Mouse (Mus musculus) stomach, postnatal 0 days (tissue): Measurements from ENCODE around the gene Specc1. TPM values are rescaled to one million over a fixed set of nuclear protein-coding genes. Genes with fewer than 3 reads are reported as not detected.

ENCODE experiments used
- ATAC-seq: fragments of 200-750 bp; cut with Nextera tagmentation; 2 replicates; pipeline ENCODE4 v1.8.0; 2017; ENCODE audit not compliant: low FRiP score, low TSS enrichment
- DNase-seq: peaks from one replicate; pipeline ENCODE4 v3.0.0-alpha.2; 2016; ENCODE audit warnings: low spot score
- H3K27ac ChIP-seq: fragments of 300-500 bp; sonication (generic); replicated peaks from 2 replicates; pipeline ENCODE4 v1.5.1; 2014; ENCODE audit warnings: mild to moderate bottlenecking, control low read depth
- H3K27me3 ChIP-seq: fragments of 300-500 bp; sonication (generic); 2 replicates; pipeline ENCODE4 v1.6.1; 2014; ENCODE audit warnings: low read length; ENCODE audit not compliant: control insufficient read depth, insufficient read depth
- H3K36me3 ChIP-seq: fragments of 300-500 bp; sonication (generic); 2 replicates; pipeline ENCODE4 v1.6.1; 2014; ENCODE audit warnings: low read length, mixed read lengths; ENCODE audit not compliant: control insufficient read depth, insufficient read depth
- H3K4me1 ChIP-seq: fragments of 300-500 bp; sonication (generic); replicated peaks from 2 replicates; pipeline ENCODE4 v1.6.1; 2014; ENCODE audit warnings: antibody characterized with exemption; ENCODE audit not compliant: control insufficient read depth, insufficient read depth
- H3K4me2 ChIP-seq: fragments of 300-500 bp; sonication (generic); replicated peaks from 2 replicates; pipeline ENCODE4 v1.6.1; 2014; ENCODE audit warnings: low read depth, mild to moderate bottlenecking, control low read depth, moderate library complexity
- H3K4me3 ChIP-seq: fragments of 300-500 bp; sonication (generic); 2 replicates; pipeline ENCODE4 v1.5.1; 2014; ENCODE audit warnings: low read depth, low read length, control low read depth
- H3K9ac ChIP-seq: fragments of 300-500 bp; sonication (generic); 2 replicates; pipeline ENCODE4 v1.6.1; 2014; ENCODE audit warnings: mild to moderate bottlenecking, low read length, control low read depth, mixed read lengths
- H3K9me3 ChIP-seq: fragments of 300-500 bp; sonication (generic); 2 replicates; pipeline ENCODE4 v1.6.1; 2016; ENCODE audit warnings: low read length; ENCODE audit not compliant: control insufficient read depth
- CTCF ChIP-seq: IDR thresholded peaks from 2 replicates; pipeline ENCODE4 v1.5.1; 2016; ENCODE audit warnings: antibody characterized with exemption, low read depth, mild to moderate bottlenecking, moderate library complexity
- EP300 ChIP-seq: optimal IDR thresholded peaks from 2 replicates; pipeline ENCODE3; 2016; ENCODE audit warnings: antibody characterized with exemption
- WGBS: fragments of 180-500 bp; shearing (Covaris S2); extraction: QIAGEN DNeasy Blood & Tissue Kit; methylation state at CpG from one replicate; pipeline ENCODE4 v1.1.7; 2014; 5-methylcytosine and 5-hydroxymethylcytosine counted together
- polyA plus RNA-seq: library from polyadenylated mRNA; unstranded; fragments of >200 nt; fragmentation: Nextera tagmentation; extraction: Ambion mirVana; gene quantifications from 2 replicates; pipeline ENCODE4 v1.2.1, GENCODE M21; 2015

The Specc1 gene
- polyA plus RNA-seq, 1 experiment from 2014 or later: 3.2 TPM

DNA sequence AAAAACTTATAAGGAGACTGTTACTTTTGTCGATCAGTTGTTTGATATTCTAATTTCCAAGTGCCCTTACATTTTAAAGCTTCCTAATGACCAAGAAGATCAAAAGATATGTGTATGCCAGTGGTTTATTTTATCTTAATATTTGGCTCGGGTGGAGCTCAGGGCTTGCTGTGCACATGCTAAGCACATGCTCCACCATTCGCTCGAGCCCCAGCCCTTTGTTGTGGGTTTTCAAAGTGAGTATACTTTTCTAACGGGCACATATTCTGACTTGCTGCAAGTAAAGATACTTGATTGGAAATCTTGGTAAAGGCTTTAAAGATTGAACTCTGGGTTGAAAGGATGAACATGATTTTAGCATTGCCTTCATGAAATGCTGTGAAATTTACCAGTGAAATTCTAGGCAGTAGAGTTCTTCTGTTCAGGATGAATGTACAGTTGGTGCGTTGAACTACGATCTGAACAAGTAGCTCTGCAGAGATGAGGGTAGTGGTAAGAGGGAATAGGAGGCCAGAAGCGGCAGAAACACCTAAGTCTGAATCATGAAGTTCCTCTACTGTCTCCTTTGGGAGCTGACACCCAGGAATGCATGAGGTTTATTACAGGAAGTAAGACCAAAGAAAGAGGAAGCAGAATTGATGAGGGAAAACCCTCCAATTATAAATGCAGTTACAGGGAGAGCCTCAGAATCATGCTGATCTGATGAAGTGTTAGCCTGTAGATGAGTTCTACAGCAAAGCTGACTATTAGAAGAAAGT lies 122.7 kb downstream of the Specc1 start:
- WGBS: 77% methylated on average over 8 of the region's 8 CpGs
- H3K4me1 ChIP-seq: no peaks in the 10 kb centered on the region
- TF ChIP-seq EP300 (no peak), CTCF (no peak)
- no peak overlapping the region for H3K9ac ChIP-seq
- H3K27ac ChIP-seq: no peak overlapping the region
- no peak for ATAC-seq
- no peak for DNase-seq
- no peak overlapping the region for H3K4me3 ChIP-seq
- H3K9me3 ChIP-seq: no peaks in the 10 kb centered on the region
- H3K36me3 ChIP-seq: no peaks in the 10 kb centered on the region
- H3K4me2 ChIP-seq: no peak overlapping the region
- H3K27me3 ChIP-seq: no peaks in the 10 kb centered on the region

DNA sequence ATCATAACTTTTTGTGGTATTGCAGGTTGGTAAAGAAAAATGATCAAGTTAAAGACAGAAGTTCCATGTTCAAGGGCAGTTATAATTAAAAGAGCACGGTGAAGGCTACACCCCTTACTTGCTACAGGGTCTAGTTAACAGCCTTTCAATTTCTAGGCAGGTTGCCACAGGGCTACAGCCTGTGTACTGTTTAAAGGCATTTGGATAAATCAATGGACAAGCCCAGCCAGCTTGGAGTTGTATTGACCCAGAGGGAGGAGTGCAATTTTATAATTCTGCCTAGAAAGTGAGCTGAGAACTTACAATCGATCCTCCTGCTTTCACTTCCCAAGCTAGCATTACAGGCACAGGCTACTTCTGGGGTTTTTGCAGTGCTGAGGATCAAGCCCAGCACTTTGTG lies 123.9 kb downstream of the Specc1 start:
- H3K4me2 ChIP-seq: no peak overlapping the region
- H3K4me1 ChIP-seq: no peaks in the 10 kb centered on the region
- H3K9me3 ChIP-seq: no peaks in the 10 kb centered on the region
- no peak overlapping the region for H3K27ac ChIP-seq
- no peaks in the 10 kb centered on the region for H3K27me3 ChIP-seq
- 78% methylated on average over 2 of the region's 2 CpGs for WGBS
- ATAC-seq (no peak), DNase-seq (no peak)
- no peaks in the 10 kb centered on the region for H3K36me3 ChIP-seq
- no peak overlapping the region for H3K4me3 ChIP-seq
- no peak overlapping the region for H3K9ac ChIP-seq
- no peak for TF ChIP-seq EP300
- TF ChIP-seq CTCF: no peak

DNA sequence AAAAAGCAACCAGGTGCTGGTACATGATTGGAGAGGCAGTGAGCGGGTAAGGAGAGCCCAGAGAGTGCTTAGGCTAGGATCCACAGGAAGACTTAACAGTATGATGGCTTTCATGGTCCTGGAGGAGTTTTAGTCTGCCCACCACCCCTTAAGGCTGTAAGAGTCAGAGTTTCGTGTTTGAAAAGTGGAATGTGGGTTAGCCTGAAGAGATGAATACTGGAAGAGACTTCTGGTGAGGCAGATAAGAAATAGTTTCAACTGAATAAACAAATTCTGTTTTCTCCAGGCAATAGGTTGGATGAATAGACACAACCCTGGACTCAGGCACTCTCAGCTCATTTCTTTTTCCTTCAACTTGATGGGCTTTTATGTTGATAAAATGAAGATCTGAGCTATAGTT lies 130.1 kb downstream of the Specc1 start:
- Histone ChIP-seq H3K36me3 (no peaks in the 10 kb centered on the region), H3K4me3 (no peak overlapping the region), H3K9ac (no peak overlapping the region), H3K4me1 (no peaks in the 10 kb centered on the region), H3K27me3 (no peaks in the 10 kb centered on the region), H3K9me3 (no peaks in the 10 kb centered on the region), H3K4me2 (no peak overlapping the region), H3K27ac (no peak overlapping the region)
- 77% methylated on average over 2 of the region's 2 CpGs for WGBS
- TF ChIP-seq CTCF (no peak), EP300 (no peak)
- no peak for ATAC-seq
- no peak for DNase-seq

DNA sequence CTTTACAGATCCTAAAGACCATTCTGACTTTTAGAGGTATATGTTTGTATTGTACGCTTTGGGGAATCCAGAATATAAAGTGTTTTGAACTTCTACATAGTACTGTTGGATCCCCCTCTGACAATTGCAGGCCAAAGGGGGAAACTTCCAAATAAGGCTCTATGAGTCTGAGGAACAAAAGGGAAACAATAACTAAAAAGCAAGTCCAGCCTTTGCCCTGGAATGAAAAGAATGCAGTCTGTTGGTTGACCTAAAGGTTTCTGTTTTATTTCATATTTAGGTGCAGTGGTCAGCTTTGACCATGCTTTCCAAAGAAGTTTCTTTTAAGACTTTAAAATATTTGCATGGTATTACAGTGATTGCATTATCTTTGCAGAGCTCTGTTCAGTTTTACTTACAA lies 130.5 kb downstream of the Specc1 start:
- no peak overlapping the region for H3K27ac ChIP-seq
- H3K9me3 ChIP-seq: no peaks in the 10 kb centered on the region
- H3K4me2 ChIP-seq: no peak overlapping the region
- no peak for ATAC-seq
- TF ChIP-seq CTCF: no peak
- no peak for TF ChIP-seq EP300
- 75% methylated on average over 1 of the region's 1 CpGs for WGBS
- H3K4me1 ChIP-seq: no peaks in the 10 kb centered on the region
- no peak for DNase-seq
- no peaks in the 10 kb centered on the region for H3K36me3 ChIP-seq
- no peak overlapping the region for H3K4me3 ChIP-seq
- H3K27me3 ChIP-seq: no peaks in the 10 kb centered on the region
- H3K9ac ChIP-seq: no peak overlapping the region

DNA sequence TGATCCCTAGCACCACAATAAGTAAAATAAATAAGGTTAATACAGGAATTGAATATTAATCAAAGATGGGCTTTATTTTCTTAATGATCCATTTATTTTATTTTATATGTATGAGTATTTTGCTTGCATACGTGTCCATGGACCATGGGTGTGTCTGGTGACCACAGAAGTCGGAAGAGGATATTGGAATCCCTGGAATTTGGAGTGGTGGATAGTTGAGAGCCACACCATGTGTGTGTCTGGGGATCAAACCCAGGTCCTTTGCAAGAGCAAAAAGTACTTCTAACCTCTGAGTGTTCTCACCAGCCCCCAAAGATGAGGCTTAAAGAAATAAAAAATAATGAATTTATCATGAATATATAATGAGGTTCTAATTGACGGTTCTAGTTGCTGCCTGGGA lies 132.1 kb downstream of the Specc1 start:
- Histone ChIP-seq H3K4me1 (no peaks in the 10 kb centered on the region), H3K9ac (no peak overlapping the region), H3K4me2 (no peak overlapping the region), H3K27me3 (no peaks in the 10 kb centered on the region), H3K9me3 (no peaks in the 10 kb centered on the region), H3K27ac (no peak overlapping the region), H3K4me3 (no peak overlapping the region), H3K36me3 (no peaks in the 10 kb centered on the region)
- DNase-seq (no peak), ATAC-seq (no peak)
- TF ChIP-seq CTCF: no peak
- no peak for TF ChIP-seq EP300
- 82% methylated on average over 3 of the region's 3 CpGs for WGBS

DNA sequence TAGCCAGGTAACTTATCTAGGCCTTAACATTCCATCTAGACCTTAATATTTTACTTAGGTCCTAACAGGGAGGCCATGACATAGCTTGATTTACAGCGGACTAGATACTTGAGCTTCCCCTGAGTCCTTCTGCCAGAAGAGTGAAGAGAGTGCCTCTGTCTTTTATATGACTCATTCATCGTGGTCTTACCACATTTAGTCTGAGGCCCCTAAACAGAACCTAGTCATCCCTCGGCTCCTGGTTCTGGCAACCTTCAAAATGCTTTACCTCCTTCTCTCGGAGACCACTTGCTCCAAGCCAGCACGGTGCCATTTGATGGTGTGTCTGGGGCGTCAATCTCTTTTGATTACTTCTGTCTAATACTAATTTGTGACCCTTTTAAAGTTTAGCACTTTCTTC lies 133.8 kb downstream of the Specc1 start:
- DNase-seq (no peak), ATAC-seq (no peak)
- Histone ChIP-seq H3K4me1 (no peaks in the 10 kb centered on the region), H3K36me3 (no peaks in the 10 kb centered on the region), H3K27me3 (no peaks in the 10 kb centered on the region), H3K27ac (no peak overlapping the region), H3K9ac (no peak overlapping the region), H3K9me3 (no peaks in the 10 kb centered on the region), H3K4me2 (no peak overlapping the region), H3K4me3 (no peak overlapping the region)
- no peak for TF ChIP-seq CTCF
- no peak for TF ChIP-seq EP300
- 80% methylated on average over 6 of the region's 6 CpGs for WGBS
